Mouse (Mus musculus) urinary bladder, adult 18-20 months (tissue): ENCODE data around the gene C1ql2.
A peak's percentile ranks its signal among the peaks of the same experiment; 100 is the strongest.

Experiments
- DNase-seq, 2 experiments: peaks; one replicate each; pipeline ENCODE4 v3.0.0; 2022; ENCODE audit warnings: low spot score in 2 of 2, mixed read lengths in 2 of 2

The C1ql2 gene

DNA sequence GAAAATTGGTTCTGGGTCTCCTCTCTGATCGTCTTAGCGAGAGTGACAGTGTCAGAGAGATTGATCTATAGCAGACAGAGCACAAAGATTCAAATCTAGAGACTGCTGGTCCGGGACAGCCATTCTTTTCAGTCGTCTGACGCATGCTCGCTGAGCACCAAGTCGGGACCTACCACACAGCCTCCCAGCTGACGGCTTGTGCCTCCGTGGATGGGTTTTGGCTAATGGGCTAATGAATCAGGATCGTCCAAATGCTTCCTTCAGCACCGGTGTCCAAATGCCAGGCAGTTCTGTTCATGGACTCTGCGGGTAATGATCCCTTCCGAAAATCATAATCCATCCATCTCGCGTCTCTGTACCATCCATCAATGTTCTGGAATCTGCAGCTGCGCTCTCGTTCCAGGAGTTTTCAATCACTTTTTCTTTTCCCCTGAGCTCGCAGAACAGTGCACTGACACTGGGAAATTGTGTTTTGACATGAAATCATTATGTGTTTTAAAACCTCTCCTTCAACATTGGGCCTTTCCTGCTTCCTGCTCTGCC is 44.7 kb downstream of the C1ql2 start:
- DNase-seq = no peak

DNA sequence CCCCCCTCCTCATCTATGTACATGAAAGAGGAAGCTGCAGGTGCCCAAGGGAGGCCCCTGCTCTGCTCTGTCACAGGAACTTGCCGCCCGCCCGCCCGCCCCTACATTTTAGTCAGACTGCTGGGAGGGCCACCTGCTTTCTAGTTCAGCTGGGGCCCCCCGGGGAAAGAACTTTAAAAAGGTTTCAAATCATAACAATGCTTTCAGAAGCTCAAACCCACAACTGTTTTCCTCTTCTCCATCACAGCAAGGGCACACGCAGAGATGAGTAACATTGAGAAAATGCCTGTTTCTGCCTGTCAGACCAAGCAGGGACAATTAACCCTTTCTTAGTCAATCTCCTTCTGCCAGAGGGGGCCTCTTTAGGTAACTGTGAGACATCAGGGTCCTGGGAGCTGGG is 49.4 kb downstream of the C1ql2 start:
- DNase-seq = no peak

DNA sequence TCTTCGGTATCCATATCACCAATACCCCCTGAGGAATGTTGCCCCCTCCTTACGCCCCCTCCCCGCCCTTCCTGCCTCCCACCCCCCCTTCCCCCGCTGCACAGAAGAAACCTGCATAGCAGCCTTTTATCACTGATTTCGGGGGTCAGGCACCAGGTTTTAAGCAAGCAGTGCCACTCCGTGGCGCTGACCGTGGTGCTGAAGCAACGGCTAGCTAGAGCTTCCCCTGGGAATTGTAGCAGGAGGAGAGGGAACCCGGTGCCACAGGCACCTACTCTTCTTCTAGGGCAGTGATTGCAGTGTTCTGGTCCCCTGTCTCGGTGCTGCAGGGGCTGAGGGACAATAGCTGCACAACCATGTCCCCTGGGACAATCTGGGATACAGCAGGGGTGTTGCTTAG is 50.0 kb downstream of the C1ql2 start:
- DNase-seq = peak in 1 of 2 experiments; percentile 39
